Mouse (Mus musculus): ENCODE results near the gene Itpr1.

The Itpr1 gene

DNA sequence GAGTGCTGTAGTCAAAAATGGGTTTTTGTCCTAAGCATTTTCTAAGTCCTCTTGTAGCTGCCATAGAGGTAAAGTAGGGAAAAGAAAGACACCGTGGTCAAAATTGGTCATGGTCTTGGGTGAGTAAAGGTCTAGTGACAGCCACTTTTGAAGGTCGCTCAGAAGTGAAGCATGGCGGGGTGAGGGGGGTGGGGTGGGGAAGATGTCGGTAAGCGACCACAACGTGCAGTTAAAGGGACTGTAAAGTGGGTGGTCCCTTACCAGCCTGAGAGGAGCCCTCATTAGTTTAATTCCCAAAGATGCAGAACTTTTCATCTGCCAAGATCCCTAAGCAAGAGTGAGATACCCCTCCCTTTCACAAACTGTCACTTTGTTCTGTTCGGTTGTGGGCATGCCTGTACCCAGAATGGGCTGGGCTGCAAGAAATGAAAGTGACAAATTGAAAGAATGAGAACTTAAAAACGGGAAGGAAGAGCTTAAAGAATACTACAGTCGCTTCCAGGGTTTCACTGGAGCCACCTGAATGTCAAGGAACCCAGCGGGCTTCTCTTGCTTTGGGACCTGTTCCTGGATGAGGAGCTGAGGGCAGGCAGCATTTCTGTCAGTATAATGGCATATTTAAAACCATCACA lies 1.5 kb downstream of the Itpr1 start:
- no peak for DNase-seq

- peak; percentile 69 for DNase-seq
These were observed 3.2 kb downstream of the Itpr1 start for GRCm38 (mm10) chr6:108216091-108216490.

GRCm38 (mm10) chr6:108216832-108217231 lies 3.9 kb downstream of the Itpr1 start:
- no peak for DNase-seq

GRCm38 (mm10) chr6:108217987-108218386 lies 5.1 kb downstream of the Itpr1 start:
- peak; percentile 58 for DNase-seq

DNA sequence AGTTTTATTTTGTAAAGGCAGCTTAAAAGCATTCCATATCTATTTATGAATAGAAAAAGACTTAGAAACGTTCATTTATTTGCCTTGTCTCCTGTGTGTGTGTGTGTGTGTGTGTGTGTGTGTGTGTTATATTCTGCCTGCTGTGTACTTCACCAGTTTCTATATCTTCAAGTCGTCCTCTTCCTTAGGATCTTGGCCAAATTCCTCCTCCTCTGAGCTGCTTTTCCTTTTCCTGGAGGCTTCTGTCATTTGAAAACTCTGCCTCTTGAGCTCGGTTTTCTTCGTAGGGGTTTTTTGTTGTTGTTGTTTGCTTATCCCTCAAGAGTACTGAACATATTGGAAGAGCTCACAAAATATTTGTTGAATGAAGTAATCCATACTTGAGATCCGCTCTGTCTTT lies 9.5 kb downstream of the Itpr1 start:
- DNase-seq = no peak

DNA sequence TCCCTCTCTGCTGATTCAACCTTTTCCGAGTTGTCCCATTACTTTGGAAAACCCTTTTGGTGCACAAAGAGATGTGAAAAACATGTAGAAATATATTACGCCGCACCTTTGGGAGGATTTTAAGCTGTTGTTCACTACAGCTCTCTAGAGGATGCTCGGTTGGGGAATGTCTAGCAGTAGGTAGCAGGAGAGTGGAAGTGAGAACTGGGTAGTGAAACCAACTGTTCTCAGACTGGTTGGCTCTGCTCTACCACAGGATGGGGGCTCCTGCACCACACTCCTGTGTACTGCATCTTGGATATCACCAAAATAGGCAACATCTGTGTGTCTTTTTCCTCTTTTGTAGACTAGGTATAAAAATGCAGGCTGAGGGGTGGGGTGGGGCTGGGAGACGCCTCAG lies 10.0 kb downstream of the Itpr1 start:
- DNase-seq = no peak

- no peak for DNase-seq
These were observed 11.5 kb downstream of the Itpr1 start for GRCm38 (mm10) chr6:108224361-108224760.

GRCm38 (mm10) chr6:108225027-108225426 lies 12.1 kb downstream of the Itpr1 start:
- DNase-seq = no peak

GRCm38 (mm10) chr6:108226230-108226629 lies 13.3 kb downstream of the Itpr1 start:
- DNase-seq = no peak

DNA sequence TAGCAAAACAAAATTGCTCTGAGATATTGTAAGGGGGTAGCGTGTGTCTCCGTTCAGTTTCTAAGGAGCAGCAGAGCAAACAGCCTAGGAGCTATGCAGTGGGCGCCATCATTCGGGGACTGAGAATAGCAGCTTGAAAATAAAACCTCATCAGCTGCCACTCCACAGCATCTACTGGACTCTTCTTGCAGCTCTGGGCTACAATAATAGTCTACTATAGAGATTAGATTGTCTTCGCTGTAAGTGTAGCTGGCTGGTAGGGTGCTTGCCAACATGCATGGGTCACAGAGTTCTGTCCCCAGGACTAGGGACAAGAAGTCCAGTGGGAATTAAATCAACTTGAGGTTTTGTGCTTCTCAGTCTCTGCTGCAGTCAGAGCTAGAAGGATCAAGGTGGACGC lies 14.6 kb downstream of the Itpr1 start:
- no peak for DNase-seq

GRCm38 (mm10) chr6:108228048-108228447 lies 15.2 kb downstream of the Itpr1 start:
- DNase-seq = no peak

- no peak for DNase-seq
These were observed 15.7 kb downstream of the Itpr1 start for GRCm38 (mm10) chr6:108228601-108229000.

- no peak for DNase-seq
These were observed 17.7 kb downstream of the Itpr1 start for GRCm38 (mm10) chr6:108230608-108231007.

GRCm38 (mm10) chr6:108231892-108232710 lies 19.2 kb downstream of the Itpr1 start:
- peak; percentile 45 for DNase-seq

DNA sequence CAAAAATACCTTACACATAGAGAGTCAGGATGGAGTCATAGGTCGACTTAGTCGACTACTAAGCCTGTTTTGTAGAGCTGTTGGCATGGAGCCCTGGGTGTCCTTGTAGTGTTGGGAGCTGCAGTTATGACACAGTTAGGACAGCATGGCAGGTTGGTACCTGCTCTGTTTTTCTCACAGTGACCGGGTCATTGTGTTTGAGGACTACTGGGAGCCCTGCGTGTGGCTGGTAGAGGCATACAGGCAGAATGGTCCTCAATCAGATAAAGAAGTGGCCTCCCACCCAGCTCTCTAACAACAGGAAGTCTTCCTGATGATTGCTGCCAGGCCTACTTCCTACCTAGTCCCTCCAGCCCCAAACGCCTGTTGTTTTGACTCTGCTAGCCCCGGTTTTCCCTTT lies 20.2 kb downstream of the Itpr1 start:
- peak; percentile 59 for DNase-seq

DNA sequence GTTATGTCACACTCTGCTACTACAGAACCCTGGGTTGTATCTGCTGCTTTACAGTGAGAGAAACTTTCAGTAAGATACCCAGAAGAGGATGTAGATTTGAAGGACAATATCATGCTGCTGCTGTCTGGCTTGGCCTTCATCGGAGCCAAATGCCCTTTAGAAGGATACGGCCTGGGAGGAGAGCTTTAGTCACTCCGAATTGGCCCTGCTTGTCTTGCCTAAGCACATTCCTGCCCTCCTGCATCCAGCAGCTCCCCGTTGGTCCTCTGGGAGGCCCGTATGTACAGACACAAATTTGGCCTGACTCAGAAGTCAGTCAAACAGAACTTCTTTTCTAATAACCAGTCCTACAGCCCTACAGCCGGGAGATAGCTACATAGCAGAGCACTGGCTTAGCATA lies 21.6 kb downstream of the Itpr1 start:
- DNase-seq = peak; percentile 72

DNA sequence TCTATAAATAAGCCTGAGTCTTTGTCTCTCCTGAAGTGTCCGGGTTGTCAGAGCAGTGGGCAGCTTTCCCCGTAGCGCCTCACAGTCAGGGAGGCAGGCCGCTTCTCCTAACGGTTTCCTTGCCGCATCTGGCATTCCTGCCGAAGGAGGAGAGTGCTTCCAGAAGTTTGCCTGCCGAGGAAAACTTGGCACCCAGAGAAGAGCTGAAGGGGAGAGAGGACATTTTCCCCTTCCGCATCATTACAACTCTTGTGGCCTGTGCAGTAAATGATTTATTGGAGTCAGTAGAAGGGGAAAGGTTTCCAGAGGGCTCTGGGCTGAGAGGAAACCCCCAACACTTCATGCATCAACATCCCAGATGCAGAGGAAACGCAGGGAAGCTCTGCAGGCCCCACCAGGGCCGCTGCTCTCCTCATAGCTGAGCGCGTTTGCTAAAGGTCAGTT lies 22.8 kb downstream of the Itpr1 start:
- peak; percentile 67 for DNase-seq

GRCm38 (mm10) chr6:108236411-108236921 lies 23.6 kb downstream of the Itpr1 start:
- DNase-seq = peak; percentile 55

GRCm38 (mm10) chr6:108236996-108237395 lies 24.1 kb downstream of the Itpr1 start:
- DNase-seq = no peak

- DNase-seq = no peak
These were observed 24.7 kb downstream of the Itpr1 start for GRCm38 (mm10) chr6:108237585-108237984.

DNA sequence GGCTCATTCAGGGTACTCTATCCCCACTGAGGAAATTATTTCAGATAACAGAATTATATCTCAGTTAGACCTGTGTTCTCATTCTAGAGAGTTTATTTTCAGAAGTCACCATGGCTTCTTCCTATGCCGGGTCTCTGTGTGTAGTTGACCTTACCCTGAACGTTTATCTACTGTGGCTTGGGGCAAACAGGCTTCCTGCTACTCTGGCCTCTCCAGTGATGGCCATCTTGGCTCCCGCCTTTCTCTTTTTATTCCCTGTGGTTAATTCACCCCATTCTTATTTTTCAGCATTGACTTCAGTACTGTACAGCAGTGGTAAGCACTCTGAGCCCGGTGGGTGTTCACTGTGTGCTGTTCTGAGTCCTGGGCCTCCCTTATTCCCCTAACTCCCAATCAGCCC lies 25.1 kb downstream of the Itpr1 start:
- DNase-seq = no peak

GRCm38 (mm10) chr6:108239056-108239455 lies 26.2 kb downstream of the Itpr1 start:
- DNase-seq = no peak

- no peak for DNase-seq
These were observed 27.1 kb downstream of the Itpr1 start for GRCm38 (mm10) chr6:108240004-108240403.

GRCm38 (mm10) chr6:108240754-108241153 lies 27.9 kb downstream of the Itpr1 start:
- no peak for DNase-seq
